Mouse (Mus musculus) layer of hippocampus, adult 9-10 months (tissue): ENCODE data around the gene Odc1.

Experiments used
- DNase-seq: peaks from one replicate; pipeline ENCODE4 v3.0.0; 2022; ENCODE audit warnings: low spot score

The Odc1 gene

GRCm38 (mm10) chr12:17588906-17589612 is 44.5 kb downstream of the Odc1 start:
- no peak for DNase-seq

DNA sequence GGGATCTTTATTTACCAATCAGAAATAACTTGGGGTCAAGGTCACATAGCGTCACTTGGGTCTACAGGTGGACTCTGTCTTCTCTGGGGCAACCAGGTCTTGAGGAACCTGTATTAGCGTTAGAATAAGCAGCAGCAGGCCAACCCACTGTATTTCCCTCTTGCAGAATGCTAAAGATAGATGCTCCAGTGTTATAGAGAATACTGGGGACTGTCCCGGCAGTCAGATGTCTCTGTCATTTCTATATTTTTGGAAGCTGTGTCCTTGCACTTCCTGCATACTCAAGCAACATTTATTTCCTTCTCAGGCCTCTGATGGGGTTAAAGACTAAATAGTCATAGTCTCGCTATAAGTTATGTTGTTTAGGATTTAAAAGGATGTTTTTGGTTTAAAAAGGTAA is 46.7 kb downstream of the Odc1 start:
- no peak for DNase-seq

- DNase-seq, result no peak
Measured at GRCm38 (mm10) chr12:17593956-17594355, 49.4 kb downstream of the Odc1 start.

GRCm38 (mm10) chr12:17594701-17595100 is 50.1 kb downstream of the Odc1 start:
- no peak for DNase-seq

DNA sequence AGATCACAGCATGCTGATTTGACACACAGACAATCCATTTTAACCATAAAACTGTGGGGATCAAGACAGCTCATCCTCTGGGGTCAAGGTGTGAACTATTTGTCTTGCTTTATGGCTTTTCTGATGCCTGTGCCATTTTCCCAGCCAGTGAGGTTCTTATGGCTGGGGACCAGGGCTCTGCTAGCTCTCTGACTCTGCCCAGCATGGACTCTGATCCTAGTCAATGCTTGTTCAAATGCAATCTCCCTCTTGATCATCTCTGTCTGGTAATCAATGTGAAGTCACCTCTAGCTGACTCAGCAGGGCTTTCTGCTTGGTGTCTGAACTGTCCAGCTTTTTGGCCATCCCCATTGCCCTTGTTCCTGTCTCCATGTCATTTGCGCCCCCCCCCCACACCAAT is 50.6 kb downstream of the Odc1 start:
- DNase-seq, result no peak
